In the genomic region with DNA sequence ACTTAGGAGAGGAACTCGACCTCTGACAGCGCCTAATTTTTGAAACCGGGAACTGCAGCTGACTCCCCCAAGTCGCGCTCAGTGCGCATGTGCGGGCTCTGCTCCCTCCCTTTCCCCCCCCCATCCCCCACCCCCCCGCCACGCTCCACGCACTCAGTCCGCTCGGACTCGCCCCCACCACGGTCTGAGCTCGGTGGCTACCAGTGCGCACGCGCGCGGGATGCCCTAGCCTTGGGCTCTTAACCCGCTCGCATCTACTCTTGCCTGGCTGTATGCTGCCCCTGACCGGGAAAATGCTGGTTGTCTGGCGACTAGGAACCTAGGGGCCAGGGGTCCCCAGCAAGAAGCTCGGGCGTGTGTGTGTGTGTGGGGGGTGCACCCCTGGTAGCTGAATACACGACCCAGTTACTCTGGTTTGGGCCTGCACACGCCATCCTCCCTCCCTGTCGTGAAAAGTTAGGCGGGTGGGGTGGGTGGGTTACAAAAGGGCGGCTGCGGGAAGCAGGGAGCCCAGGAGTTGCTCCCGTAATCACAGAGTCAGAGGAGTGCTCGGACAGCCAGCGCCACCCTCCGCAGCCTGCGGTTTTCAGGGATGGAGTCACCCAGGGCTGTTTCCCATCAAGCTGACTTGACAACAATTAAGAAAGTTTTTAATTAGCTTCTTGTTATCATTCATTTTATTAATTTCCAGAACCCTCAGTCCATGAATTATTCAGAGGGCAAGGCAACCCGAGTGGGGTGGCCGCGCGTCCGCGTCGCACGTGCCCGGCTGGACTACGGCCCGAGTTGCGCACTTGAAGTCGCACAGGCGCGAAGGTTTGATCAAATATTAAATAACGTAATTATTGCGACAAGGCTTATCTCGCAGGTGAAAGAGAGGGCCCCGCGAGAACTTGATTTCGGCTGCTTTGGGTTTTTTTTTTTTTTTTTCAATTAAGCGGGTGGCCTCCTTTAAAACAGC, we compare ENCODE assay signal across 7 mouse cellular contexts. TPM values are rescaled to one million over a fixed set of nuclear protein-coding genes. Genes with fewer than 3 reads are reported as not detected.
DNase-seq lines count a peak whose midpoint lies in the region; ATAC-seq and TF ChIP-seq lines count a peak whose summit lies in the region.

No protein-coding gene starts in this region.

- no peaks in the 10 kb centered on the region for H3K36me3 ChIP-seq in lung, embryonic 16.5 days (ENCODE audit: control insufficient read depth, insufficient read depth, low read length)
- no peaks in the 10 kb centered on the region for H3K36me3 ChIP-seq in forebrain, embryonic 13.5 days (ENCODE audit: poor library complexity, severe bottlenecking)
- no peaks in the 10 kb centered on the region for H3K36me3 ChIP-seq in limb, embryonic 14.5 days (ENCODE audit: control insufficient read depth, insufficient read depth, low read length)
- H3K36me3 ChIP-seq in testis, adult 2 months (ENCODE audit: control insufficient read depth, insufficient read depth, low read length): no peaks in the 10 kb centered on the region

- H3K4me3 ChIP-seq in lung, embryonic 16.5 days (ENCODE audit: low read length): peak overlapping the region; percentile 1; the same call in 1 of the 2 replicates
- peak overlapping the region; percentile 25 for H3K4me3 ChIP-seq in forebrain, embryonic 13.5 days
- peak overlapping the region; percentile 21 for H3K4me3 ChIP-seq in limb, embryonic 14.5 days (replicated peaks; ENCODE audit: low read length)
- peak overlapping the region; percentile 65 for H3K4me3 ChIP-seq in testis, adult 2 months (ENCODE audit: control insufficient read depth, low read depth, low read length)
- no peak overlapping the region for H3K4me3 ChIP-seq in layer of hippocampus, adult 2 months

- no peak for TF ChIP-seq POLR2A in limb, embryonic 14.5 days (IDR thresholded peaks at IDR 0.05; ENCODE audit: borderline replicate concordance, extremely low read depth, insufficient read depth, insufficient read length)
- TF ChIP-seq POLR2A in testis, adult 2 months (IDR thresholded peaks at IDR 0.05; ENCODE audit: control insufficient read depth, low read depth, low read length): no peak

- DNase-seq in lung, postnatal 14 days: no peak
- no peak for DNase-seq in limb, embryonic 14.5 days (ENCODE audit: low spot score)
- DNase-seq in layer of hippocampus, adult 2 months (ENCODE audit: low spot score in 2 of 2): no peak
- DNase-seq in layer of hippocampus, postnatal 14 days (ENCODE audit: low spot score in 2 of 2): no peak

- peak; percentile 65 for ATAC-seq in lung, embryonic 16.5 days (ENCODE audit: low read depth)
- ATAC-seq in forebrain, embryonic 13.5 days: peak; percentile 78
- peak; percentile 86 for ATAC-seq in limb, embryonic 14.5 days (ENCODE audit: low FRiP score, low read depth)

- H3K4me1 ChIP-seq in lung, embryonic 16.5 days (replicated peaks; ENCODE audit: control insufficient read depth, insufficient read depth, low read length): no peaks in the 10 kb centered on the region
- H3K4me1 ChIP-seq in forebrain, embryonic 13.5 days: peaks cover 22% of the 10 kb centered on the region
- peaks cover 4% of the 10 kb centered on the region; the same call in 1 of the 2 replicates for H3K4me1 ChIP-seq in limb, embryonic 14.5 days (ENCODE audit: control insufficient read depth, insufficient read depth, low read length)
- peaks cover 7% of the 10 kb centered on the region; the same call in 1 of the 2 replicates for H3K4me1 ChIP-seq in testis, adult 2 months (ENCODE audit: control insufficient read depth, insufficient read depth, low read length)

- no peak overlapping the region for H3K9ac ChIP-seq in lung, embryonic 16.5 days (ENCODE audit: low read length)
- H3K9ac ChIP-seq in forebrain, embryonic 13.5 days: no peak overlapping the region
- H3K9ac ChIP-seq in limb, embryonic 14.5 days (ENCODE audit: low read depth, low read length, severe bottlenecking): no peak overlapping the region

- H3K27me3 ChIP-seq in lung, embryonic 16.5 days (ENCODE audit: control insufficient read depth, insufficient read depth, low read depth, low read length): peaks cover 77% of the 10 kb centered on the region
- H3K27me3 ChIP-seq in forebrain, embryonic 13.5 days: peaks cover 86% of the 10 kb centered on the region
- H3K27me3 ChIP-seq in limb, embryonic 14.5 days (ENCODE audit: control insufficient read depth, insufficient read depth, low read length): peaks cover 84% of the 10 kb centered on the region
- peaks cover 5% of the 10 kb centered on the region for H3K27me3 ChIP-seq in testis, adult 2 months (ENCODE audit: control insufficient read depth, insufficient read depth, low read length)

- H3K27ac ChIP-seq in lung, embryonic 16.5 days (ENCODE audit: low read length): no peak overlapping the region
- H3K27ac ChIP-seq in forebrain, embryonic 13.5 days: no peak overlapping the region
- no peak overlapping the region for H3K27ac ChIP-seq in limb, embryonic 14.5 days (replicated peaks; ENCODE audit: low read depth, low read length)
- H3K27ac ChIP-seq in testis, adult 2 months (ENCODE audit: control insufficient read depth, insufficient read depth, low read depth, low read length): no peak overlapping the region
- H3K27ac ChIP-seq in layer of hippocampus, adult 2 months: no peak overlapping the region

- TF ChIP-seq CTCF in testis, adult 2 months (IDR thresholded peaks at IDR 0.05; ENCODE audit: control insufficient read depth, insufficient read depth, insufficient replicate concordance, low read depth, low read length): no peak
- TF ChIP-seq CTCF in layer of hippocampus, adult 2 months (conservative IDR thresholded peaks at IDR 0.05): no peak

- H3K4me2 ChIP-seq in lung, embryonic 16.5 days (ENCODE audit: low read depth, low read length): no peak overlapping the region
- peak overlapping the region; percentile 53 for H3K4me2 ChIP-seq in forebrain, embryonic 13.5 days
- H3K4me2 ChIP-seq in limb, embryonic 14.5 days (replicated peaks; ENCODE audit: low read depth, low read length, severe bottlenecking): peak overlapping the region; percentile 38

- no peaks in the 10 kb centered on the region for H3K9me3 ChIP-seq in lung, embryonic 16.5 days (ENCODE audit: control insufficient read depth, low read length)
- H3K9me3 ChIP-seq in forebrain, embryonic 13.5 days (replicated peaks): no peaks in the 10 kb centered on the region
- no peaks in the 10 kb centered on the region for H3K9me3 ChIP-seq in limb, embryonic 14.5 days (ENCODE audit: control insufficient read depth, low read length)

- 1% methylated on average over 58 of the region's 59 CpGs for WGBS in lung, embryonic 16.5 days
- WGBS in forebrain, embryonic 13.5 days: 1% methylated on average over 55 of the region's 59 CpGs
- WGBS in limb, embryonic 14.5 days: under 1% methylated on average over 59 of the region's 59 CpGs

RNA-seq across cellular contexts. Expression of a gene that starts 7.2 kb away (rescaled TPM):
- 0.25 and 0.43 TPM in 2 replicates for polyA plus RNA-seq in lung, embryonic 16.5 days (2015; fragmentation: Nextera tagmentation; extraction: Ambion mirVana)
- 2.7 and 5.6 TPM in 2 replicates for polyA plus RNA-seq in forebrain, embryonic 13.5 days (2015; fragmentation: Nextera tagmentation; extraction: Ambion mirVana)
- polyA plus RNA-seq in limb, embryonic 14.5 days (2012; rRNA removed): 0.22 and 0.29 TPM in 2 replicates
- polyA plus RNA-seq in limb, embryonic 14.5 days (2014; fragmentation: Nextera tagmentation; extraction: Ambion mirVana): 0.17 and 0.48 TPM in 2 replicates
- polyA plus RNA-seq in testis, adult 2 months (2012; rRNA removed): 0.52 and 0.69 TPM in 2 replicates
- not detected for total RNA-seq in layer of hippocampus, adult 2 months (2021)
- not detected for total RNA-seq in layer of hippocampus, postnatal 14 days (2021)
